Mouse (Mus musculus): ENCODE data around the gene Taf1. TPM values are rescaled to one million over a fixed set of nuclear protein-coding genes. Genes with fewer than 3 reads are reported as not detected.

The Taf1 gene
- polyA plus RNA-seq, 1 experiment: 4.7 TPM

DNA sequence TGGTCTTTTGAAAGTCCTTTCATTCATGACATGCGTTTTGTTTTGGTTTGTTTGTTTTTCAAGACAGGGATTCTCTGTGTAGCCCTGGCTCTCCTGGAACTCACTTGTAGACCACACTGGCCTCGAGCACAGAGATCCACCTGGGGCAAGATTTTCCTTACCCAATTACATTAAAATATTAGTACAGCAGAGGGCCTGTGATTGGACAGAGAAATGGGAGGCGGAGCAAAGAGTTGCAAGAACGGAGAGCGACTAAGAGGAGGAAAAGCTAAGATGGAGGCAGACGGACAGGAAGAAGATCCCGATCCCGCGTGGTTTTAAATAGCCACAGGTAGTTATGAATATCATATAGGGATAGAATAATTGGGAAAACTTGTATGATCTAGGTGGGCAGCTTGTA lies 5.2 kb upstream of the Taf1 start:
- TF ChIP-seq POLR2A (IDR thresholded peaks at IDR 0.05; ENCODE audit: control insufficient read depth, extremely low read depth, insufficient read depth, low read length, poor library complexity) (no peak), CTCF (IDR thresholded peaks at IDR 0.05; ENCODE audit: borderline replicate concordance, control insufficient read depth, extremely low read depth, insufficient read depth, low read length, poor library complexity) (no peak)
- DNase-seq: peak; percentile 3

DNA sequence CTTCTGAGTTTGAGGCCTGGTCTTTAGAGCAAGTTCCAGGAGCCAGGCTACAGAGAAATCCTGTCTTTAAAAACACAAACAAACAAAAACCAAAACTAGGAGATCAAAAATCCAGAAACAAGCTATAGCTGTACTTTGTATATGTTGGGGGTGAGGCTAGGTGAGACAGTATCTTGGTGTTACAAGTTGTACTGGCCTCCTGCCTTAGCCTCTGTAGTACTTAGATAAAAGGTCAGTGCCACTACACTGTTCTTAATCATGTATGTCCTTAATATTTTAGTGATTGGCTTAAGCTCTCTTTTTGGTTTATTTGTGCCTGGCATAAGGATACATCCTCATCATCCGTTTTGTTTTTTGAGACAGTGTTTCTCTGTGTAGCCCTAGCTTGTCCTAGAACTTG lies 52.9 kb downstream of the Taf1 start:
- DNase-seq: no peak
- WGBS: 100% methylated on average over 1 of the region's 1 CpGs
- no peak overlapping the region for H3K4me3 ChIP-seq (ENCODE audit: control insufficient read depth, insufficient read depth, low read length)
- H3K27ac ChIP-seq (ENCODE audit: control insufficient read depth, insufficient read depth, low read length): no peak overlapping the region
- H3K4me1 ChIP-seq (replicated peaks; ENCODE audit: control insufficient read depth, insufficient read depth, low read length): no peaks in the 10 kb centered on the region
- no peaks in the 10 kb centered on the region for H3K36me3 ChIP-seq (ENCODE audit: control insufficient read depth, insufficient read depth, low read length)
- TF ChIP-seq CTCF (IDR thresholded peaks at IDR 0.05; ENCODE audit: borderline replicate concordance, control insufficient read depth, extremely low read depth, insufficient read depth, low read length, poor library complexity): no peak
- no peak for TF ChIP-seq POLR2A (IDR thresholded peaks at IDR 0.05; ENCODE audit: control insufficient read depth, extremely low read depth, insufficient read depth, low read length, poor library complexity)
- H3K27me3 ChIP-seq (ENCODE audit: control insufficient read depth, insufficient read depth, low read length): no peaks in the 10 kb centered on the region

More for the DNA sequence above, 5.2 kb upstream of the Taf1 start:
- Histone ChIP-seq H3K4me1 (replicated peaks; ENCODE audit: control insufficient read depth, insufficient read depth, low read length) (no peaks in the 10 kb centered on the region), H3K27me3 (ENCODE audit: control insufficient read depth, insufficient read depth, low read length) (no peaks in the 10 kb centered on the region), H3K36me3 (ENCODE audit: control insufficient read depth, insufficient read depth, low read length) (no peaks in the 10 kb centered on the region), H3K4me3 (ENCODE audit: control insufficient read depth, insufficient read depth, low read length) (peak overlapping the region; percentile 50; the same call in 1 of the 2 replicates), H3K27ac (ENCODE audit: control insufficient read depth, insufficient read depth, low read length) (no peak overlapping the region)
- 54% methylated on average over 9 of the region's 9 CpGs for WGBS

DNA sequence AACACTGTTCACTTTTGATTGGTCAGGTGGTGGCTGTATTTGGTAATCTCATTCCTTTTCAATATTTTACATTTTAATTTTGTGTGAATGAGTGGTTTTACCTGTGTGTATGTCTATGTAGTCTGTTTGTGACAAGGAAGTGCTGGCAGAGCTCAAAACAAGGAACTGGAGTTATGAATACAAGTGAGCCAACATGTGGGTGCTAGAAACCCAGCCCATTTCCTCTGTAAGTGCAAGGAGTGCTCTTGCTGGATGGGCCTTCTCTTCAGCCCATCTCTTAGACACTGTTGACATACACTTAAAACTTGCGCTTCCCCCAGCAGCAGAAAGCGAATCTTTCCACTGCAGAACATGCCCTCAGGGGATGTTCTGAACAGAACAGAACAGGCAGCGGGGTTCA lies 83.6 kb downstream of the Taf1 start:
- no peak for DNase-seq
- WGBS: 87% methylated on average over 3 of the region's 3 CpGs
- Histone ChIP-seq H3K27me3 (ENCODE audit: control insufficient read depth, insufficient read depth, low read length) (no peaks in the 10 kb centered on the region), H3K4me1 (replicated peaks; ENCODE audit: control insufficient read depth, insufficient read depth, low read length) (no peaks in the 10 kb centered on the region), H3K4me3 (ENCODE audit: control insufficient read depth, insufficient read depth, low read length) (no peak overlapping the region), H3K36me3 (ENCODE audit: control insufficient read depth, insufficient read depth, low read length) (no peaks in the 10 kb centered on the region), H3K27ac (ENCODE audit: control insufficient read depth, insufficient read depth, low read length) (no peak overlapping the region)
- TF ChIP-seq CTCF (IDR thresholded peaks at IDR 0.05; ENCODE audit: borderline replicate concordance, control insufficient read depth, extremely low read depth, insufficient read depth, low read length, poor library complexity) (no peak), POLR2A (IDR thresholded peaks at IDR 0.05; ENCODE audit: control insufficient read depth, extremely low read depth, insufficient read depth, low read length, poor library complexity) (no peak)

DNA sequence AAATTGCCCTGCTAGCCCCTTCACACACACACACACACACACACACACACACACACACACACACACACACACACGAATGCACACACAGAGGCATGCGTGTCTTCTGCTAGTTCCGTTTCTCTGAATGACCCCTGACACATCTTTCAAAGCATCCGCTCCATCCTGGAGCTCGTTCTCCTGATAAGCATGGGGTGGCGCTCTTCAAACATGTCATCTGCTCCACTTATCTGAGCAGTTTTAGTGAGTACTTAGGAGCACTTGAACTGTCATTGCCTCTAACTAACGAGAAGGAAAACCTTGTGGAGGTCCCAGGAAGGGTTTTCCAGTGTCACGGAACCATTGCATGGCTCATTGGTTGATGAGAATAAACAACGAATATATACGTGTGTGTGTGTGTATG lies 85.4 kb downstream of the Taf1 start:
- no peaks in the 10 kb centered on the region for H3K4me1 ChIP-seq (replicated peaks; ENCODE audit: control insufficient read depth, insufficient read depth, low read length)
- H3K36me3 ChIP-seq (ENCODE audit: control insufficient read depth, insufficient read depth, low read length): no peaks in the 10 kb centered on the region
- no peak overlapping the region for H3K4me3 ChIP-seq (ENCODE audit: control insufficient read depth, insufficient read depth, low read length)
- 86% methylated on average over 10 of the region's 10 CpGs for WGBS
- TF ChIP-seq POLR2A (IDR thresholded peaks at IDR 0.05; ENCODE audit: control insufficient read depth, extremely low read depth, insufficient read depth, low read length, poor library complexity) (no peak), CTCF (IDR thresholded peaks at IDR 0.05; ENCODE audit: borderline replicate concordance, control insufficient read depth, extremely low read depth, insufficient read depth, low read length, poor library complexity) (no peak)
- H3K27me3 ChIP-seq (ENCODE audit: control insufficient read depth, insufficient read depth, low read length): no peaks in the 10 kb centered on the region
- H3K27ac ChIP-seq (ENCODE audit: control insufficient read depth, insufficient read depth, low read length): no peak overlapping the region
- no peak for DNase-seq

- Histone ChIP-seq H3K4me3 (ENCODE audit: control insufficient read depth, insufficient read depth, low read length) (no peak overlapping the region), H3K27ac (ENCODE audit: control insufficient read depth, insufficient read depth, low read length) (no peak overlapping the region), H3K4me1 (replicated peaks; ENCODE audit: control insufficient read depth, insufficient read depth, low read length) (no peaks in the 10 kb centered on the region), H3K36me3 (ENCODE audit: control insufficient read depth, insufficient read depth, low read length) (no peaks in the 10 kb centered on the region), H3K27me3 (ENCODE audit: control insufficient read depth, insufficient read depth, low read length) (no peaks in the 10 kb centered on the region)
- no peak for TF ChIP-seq POLR2A (IDR thresholded peaks at IDR 0.05; ENCODE audit: control insufficient read depth, extremely low read depth, insufficient read depth, low read length, poor library complexity)
- TF ChIP-seq CTCF (IDR thresholded peaks at IDR 0.05; ENCODE audit: borderline replicate concordance, control insufficient read depth, extremely low read depth, insufficient read depth, low read length, poor library complexity): no peak
- DNase-seq: no peak
- WGBS: 31% methylated on average over 6 of the region's 6 CpGs
Measured at GRCm38 (mm10) chrX:101620317-101620716, 87.8 kb downstream of the Taf1 start.

DNA sequence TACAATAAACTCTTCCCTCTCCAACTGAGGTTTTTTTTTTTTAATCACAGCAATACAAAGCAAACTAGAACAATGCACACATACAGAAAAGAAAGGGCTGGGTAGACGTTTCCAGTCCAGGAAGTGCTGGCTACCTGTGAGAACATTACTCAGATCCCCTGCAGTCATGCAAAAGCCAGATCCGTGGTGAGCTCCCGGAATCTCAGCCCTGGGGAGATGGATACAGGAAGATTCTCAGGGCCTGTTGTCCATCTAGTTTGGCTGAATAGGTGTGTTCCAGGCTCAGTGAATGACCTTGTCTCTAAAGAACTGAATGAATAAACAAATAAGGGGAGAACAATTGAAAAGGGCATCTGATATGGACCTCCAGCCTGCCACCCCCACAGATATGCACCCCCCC lies 90.0 kb downstream of the Taf1 start:
- no peaks in the 10 kb centered on the region for H3K36me3 ChIP-seq (ENCODE audit: control insufficient read depth, insufficient read depth, low read length)
- TF ChIP-seq POLR2A (IDR thresholded peaks at IDR 0.05; ENCODE audit: control insufficient read depth, extremely low read depth, insufficient read depth, low read length, poor library complexity) (no peak), CTCF (IDR thresholded peaks at IDR 0.05; ENCODE audit: borderline replicate concordance, control insufficient read depth, extremely low read depth, insufficient read depth, low read length, poor library complexity) (no peak)
- no peaks in the 10 kb centered on the region for H3K4me1 ChIP-seq (replicated peaks; ENCODE audit: control insufficient read depth, insufficient read depth, low read length)
- no peaks in the 10 kb centered on the region for H3K27me3 ChIP-seq (ENCODE audit: control insufficient read depth, insufficient read depth, low read length)
- 62% methylated on average over 3 of the region's 3 CpGs for WGBS
- no peak overlapping the region for H3K27ac ChIP-seq (ENCODE audit: control insufficient read depth, insufficient read depth, low read length)
- no peak overlapping the region for H3K4me3 ChIP-seq (ENCODE audit: control insufficient read depth, insufficient read depth, low read length)
- no peak for DNase-seq

All from thymus, adult 2 months (tissue).